Mouse (Mus musculus) testis, adult 2 months (tissue): ENCODE data around the gene Smim17.

Source experiments
- CTCF ChIP-seq: fragments of 200-500 bp; IDR thresholded peaks from 2 replicates; pipeline ENCODE4 v1.5.1; 2012; ENCODE audit warnings: low read depth, mild to moderate bottlenecking, inconsistent platforms, low read length, moderate library complexity; ENCODE audit not compliant: control insufficient read depth, insufficient read depth, insufficient replicate concordance
- POLR2A ChIP-seq: fragments of 200-500 bp; IDR thresholded peaks from 2 replicates; pipeline ENCODE4 v1.6.1; 2012; ENCODE audit warnings: low read depth, mild to moderate bottlenecking, inconsistent platforms, low read length, moderate library complexity; ENCODE audit not compliant: control insufficient read depth

- peak; percentile 81 for TF ChIP-seq CTCF
- TF ChIP-seq POLR2A = no peak
Observed at GRCm38 (mm10) chr7:6430342-6430741, 31.8 kb downstream of the Smim17 start.
